Mouse (Mus musculus): ENCODE measurements around the gene Glis2.

The Glis2 gene

GRCm38 (mm10) chr16:4658781-4659245 lies 64.3 kb downstream of the Glis2 start:
- peak; percentile 84 for DNase-seq (ENCODE audit: low spot score)

DNA sequence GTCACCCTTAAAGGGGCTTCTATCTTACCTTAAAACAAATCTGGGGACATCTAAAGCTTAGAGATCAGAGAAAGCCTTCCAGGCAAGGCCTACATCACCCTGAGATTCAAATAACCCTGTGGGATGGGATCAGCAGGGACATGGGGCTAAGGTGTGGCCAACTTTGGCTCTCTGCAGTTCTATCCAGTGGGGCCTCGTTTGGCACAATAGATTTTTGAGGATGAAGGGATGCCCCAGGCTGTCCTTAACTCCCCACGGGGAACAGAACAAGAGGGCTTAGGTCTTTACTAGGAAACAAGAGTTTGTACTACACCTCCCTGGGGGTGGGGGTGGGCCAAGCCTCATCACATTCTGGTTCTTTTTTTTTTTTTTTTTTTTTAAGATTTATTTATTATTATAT lies 64.8 kb downstream of the Glis2 start:
- DNase-seq (ENCODE audit: low spot score) = no peak

- DNase-seq (ENCODE audit: low spot score) = no peak
Measured at GRCm38 (mm10) chr16:4661605-4662004, 67.1 kb downstream of the Glis2 start.

GRCm38 (mm10) chr16:4663806-4664205 lies 69.3 kb downstream of the Glis2 start:
- DNase-seq (ENCODE audit: low spot score) = no peak

GRCm38 (mm10) chr16:4665726-4666125 lies 71.2 kb downstream of the Glis2 start:
- DNase-seq (ENCODE audit: low spot score) = no peak

DNA sequence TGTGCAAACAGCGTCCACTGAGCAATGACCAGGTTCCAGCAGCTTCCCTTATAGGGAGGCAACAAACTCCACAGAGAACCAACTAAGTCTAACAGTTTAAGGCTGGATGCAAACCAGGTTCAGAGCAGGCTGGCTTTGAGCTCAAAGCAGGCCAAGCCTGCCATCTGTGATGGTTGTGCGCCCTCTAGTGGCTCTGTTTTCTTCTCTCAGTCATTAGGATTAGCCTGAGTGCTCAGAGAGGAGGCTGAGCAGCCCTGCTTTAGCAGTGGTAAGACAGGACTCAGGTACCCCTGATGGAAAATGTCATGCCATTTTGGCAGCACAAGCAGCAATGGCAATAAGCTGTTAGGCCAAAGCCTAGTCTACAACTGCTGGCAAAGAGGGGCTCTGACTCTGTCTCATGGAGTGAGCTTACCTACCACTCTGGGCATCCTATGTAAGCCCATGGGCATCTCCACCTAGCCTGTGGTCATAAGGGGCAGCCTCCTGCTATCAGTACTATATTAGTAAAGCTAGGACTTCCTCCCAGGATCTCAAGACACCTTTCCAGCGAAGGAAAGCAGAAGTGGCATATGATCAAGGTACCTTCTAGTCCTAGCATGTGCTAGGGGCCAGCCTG lies 72.8 kb downstream of the Glis2 start:
- peak; percentile 97 for DNase-seq (ENCODE audit: low spot score)

DNA sequence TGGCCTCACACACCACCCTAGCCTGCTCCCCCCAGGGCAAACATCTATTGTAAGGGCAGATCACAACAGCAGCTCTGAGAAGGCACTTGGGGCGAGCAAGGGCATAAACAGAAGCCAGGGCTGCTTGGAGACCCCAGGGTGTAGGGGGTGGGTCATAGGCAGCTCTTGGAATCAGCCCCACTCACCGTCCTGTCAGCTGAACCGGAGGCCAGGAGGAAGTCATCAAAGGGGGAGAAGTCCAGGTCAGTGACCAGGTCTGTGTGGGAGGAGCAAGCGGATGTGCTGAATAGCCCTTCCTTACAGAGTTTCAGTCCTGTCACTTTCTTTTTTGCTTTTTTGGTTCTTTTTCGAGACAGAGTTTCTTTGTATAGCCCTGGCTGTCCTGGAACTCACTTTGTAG lies 75.8 kb downstream of the Glis2 start:
- no peak for DNase-seq (ENCODE audit: low spot score)

GRCm38 (mm10) chr16:4674091-4674490 lies 79.6 kb downstream of the Glis2 start:
- DNase-seq (ENCODE audit: low spot score) = no peak
